Mouse (Mus musculus): ENCODE measurements at regions not wholly inside any gene's neighbourhood (a gene's known extent, or its start where the extent isn't known, plus 50 kb on each side); places are given as distances from the start of the nearest gene placed in this dataset.

- DNase-seq: no peak
Measured at GRCm38 (mm10) chr5:132621751-132622150, 78.6 kb upstream of the Auts2 start.

- DNase-seq: no peak
Measured at GRCm38 (mm10) chr5:132617241-132617640, 74.1 kb upstream of the Auts2 start.

GRCm38 (mm10) chr5:132609251-132609650 lies 66.1 kb upstream of the Auts2 start:
- no peak for DNase-seq

GRCm38 (mm10) chr5:132606216-132606615 lies 63.1 kb upstream of the Auts2 start:
- DNase-seq: no peak

- DNase-seq: peak; percentile 10
Measured at GRCm38 (mm10) chr5:132594796-132595195, 51.7 kb upstream of the Auts2 start.

Measured in kidney, postnatal 10 days (tissue).